Mouse (Mus musculus): Measurements from ENCODE around the gene Itpr3. TPM values are rescaled to one million over a fixed set of nuclear protein-coding genes. Genes with fewer than 3 reads are reported as not detected.

The Itpr3 gene
- polyA plus RNA-seq (2014; fragmentation: Nextera tagmentation; extraction: Ambion mirVana): 1.5 and 1.7 TPM in 2 replicates

DNA sequence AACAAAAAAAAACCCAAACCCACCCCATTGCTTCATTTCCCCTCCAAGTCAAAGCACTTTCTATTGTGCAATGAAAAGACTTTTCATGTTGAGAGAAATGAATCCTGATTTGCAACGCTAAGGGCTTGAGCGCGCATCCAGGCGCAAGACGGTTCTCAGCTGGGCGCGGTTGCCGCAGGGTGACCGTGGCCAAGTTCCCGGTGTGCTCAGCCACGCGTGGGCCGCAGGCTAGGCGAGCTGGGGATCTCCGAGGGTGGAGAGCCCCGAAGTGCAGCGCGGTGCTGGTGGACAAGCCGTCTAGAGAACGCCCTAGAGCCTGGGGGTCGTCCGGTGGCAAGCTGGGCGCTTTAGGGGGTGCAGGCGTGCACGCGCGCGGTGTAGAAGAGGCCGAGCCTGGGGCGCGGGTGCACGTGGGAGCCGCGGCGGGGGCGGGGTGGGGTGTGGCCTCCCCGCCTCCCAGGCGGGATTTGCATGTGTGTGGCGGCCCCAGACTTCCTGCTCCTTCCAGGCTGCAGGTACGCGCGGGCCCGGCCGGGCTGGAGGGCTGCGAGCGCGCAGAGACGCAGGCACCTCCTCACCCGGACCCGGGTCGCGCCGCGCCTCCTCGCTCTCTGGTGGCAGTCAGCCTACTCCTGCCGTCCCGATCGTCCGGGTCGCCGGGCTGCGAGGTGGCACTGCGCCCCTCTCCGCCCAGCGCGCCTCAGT, at the start of gene Itpr3:
TSS of gene Itpr3 (plus strand) at position 493 of the 705 bp plus-strand sequence.
- Histone ChIP-seq H3K27me3 (ENCODE audit: control insufficient read depth, insufficient read depth, low read length) (peaks cover 9% of the 10 kb centered on the region), H3K4me3 (ENCODE audit: low read depth, low read length) (peak within 1 kb of the TSS; percentile 52), H3K36me3 (replicated peaks; ENCODE audit: control insufficient read depth, insufficient read depth, low read depth, low read length) (no peaks in the 10 kb centered on the region), H3K27ac (replicated peaks; ENCODE audit: low read depth, low read length) (no peak within 1 kb of the TSS; the same call in 1 of the 2 replicates), H3K9ac (replicated peaks; ENCODE audit: low read length) (peak within 1 kb of the TSS; percentile 68), H3K9me3 (replicated peaks; ENCODE audit: control insufficient read depth, low read length) (no peaks in the 10 kb centered on the region), H3K4me1 (ENCODE audit: control insufficient read depth, insufficient read depth, low read length) (peaks cover 3% of the 10 kb centered on the region; the same call in 1 of the 2 replicates), H3K4me2 (ENCODE audit: low read depth, low read length) (peak within 1 kb of the TSS; percentile 93)
- ATAC-seq (replicated peaks; ENCODE audit: insufficient number of reproducible peaks, low FRiP score, low TSS enrichment, low read depth) (peak; percentile 26; the same call in 1 of the 2 replicates), DNase-seq (ENCODE audit: low spot score) (peak; percentile 76)
- WGBS: under 1% methylated on average over 60 of the region's 66 CpGs

DNA sequence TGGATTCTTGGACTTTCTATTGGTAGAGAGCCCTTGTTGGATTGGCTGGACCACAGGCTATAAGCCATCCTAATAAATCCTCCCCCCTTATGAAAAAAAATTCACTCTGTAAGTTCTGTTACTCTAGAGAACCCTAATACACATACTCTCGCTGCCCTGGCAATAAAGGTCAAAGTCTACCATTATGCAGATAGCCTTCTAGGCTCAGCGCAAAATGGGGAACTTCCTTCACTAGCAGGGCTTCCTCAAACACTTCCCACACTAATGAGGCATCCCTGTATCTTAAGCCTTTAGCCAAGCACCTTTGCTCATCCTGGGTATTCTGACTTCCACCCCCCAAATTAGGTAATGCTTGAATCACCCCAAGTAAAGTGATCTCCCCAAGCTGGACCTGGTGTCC, 48.8 kb upstream of the Itpr3 start:
- Histone ChIP-seq H3K36me3 (replicated peaks; ENCODE audit: control insufficient read depth, insufficient read depth, low read depth, low read length) (no peaks in the 10 kb centered on the region), H3K4me1 (ENCODE audit: control insufficient read depth, insufficient read depth, low read length) (no peaks in the 10 kb centered on the region), H3K27me3 (ENCODE audit: control insufficient read depth, insufficient read depth, low read length) (no peaks in the 10 kb centered on the region), H3K9me3 (replicated peaks; ENCODE audit: control insufficient read depth, low read length) (no peaks in the 10 kb centered on the region), H3K9ac (replicated peaks; ENCODE audit: low read length) (no peak overlapping the region), H3K27ac (replicated peaks; ENCODE audit: low read depth, low read length) (no peak overlapping the region), H3K4me2 (ENCODE audit: low read depth, low read length) (no peak overlapping the region), H3K4me3 (ENCODE audit: low read depth, low read length) (no peak overlapping the region)
- WGBS: 82% methylated on average over 2 of the region's 2 CpGs
- no peak for DNase-seq (ENCODE audit: low spot score)
- no peak for ATAC-seq (replicated peaks; ENCODE audit: insufficient number of reproducible peaks, low FRiP score, low TSS enrichment, low read depth)

DNA sequence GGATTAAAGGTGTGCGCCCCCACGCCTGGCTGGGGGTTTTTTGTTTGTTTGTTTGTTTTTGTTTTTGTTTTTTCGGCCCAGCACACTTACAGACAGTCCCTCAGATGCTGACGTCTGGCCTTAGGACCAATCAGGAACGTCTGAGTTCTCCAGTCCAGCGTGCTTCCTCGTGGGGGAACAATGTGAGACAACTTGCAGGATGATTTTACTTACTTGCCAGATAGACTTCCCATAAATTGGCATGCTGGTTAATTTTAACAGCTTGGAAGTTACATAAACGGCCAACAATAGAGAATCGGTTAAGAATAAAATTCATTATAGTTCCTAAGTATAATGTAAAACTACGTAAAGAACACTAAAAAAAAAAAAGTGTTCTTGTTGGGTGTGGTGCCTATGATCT, 45.9 kb upstream of the Itpr3 start:
- Histone ChIP-seq H3K27ac (replicated peaks; ENCODE audit: low read depth, low read length) (no peak overlapping the region), H3K4me3 (ENCODE audit: low read depth, low read length) (no peak overlapping the region), H3K36me3 (replicated peaks; ENCODE audit: control insufficient read depth, insufficient read depth, low read depth, low read length) (no peaks in the 10 kb centered on the region), H3K27me3 (ENCODE audit: control insufficient read depth, insufficient read depth, low read length) (no peaks in the 10 kb centered on the region), H3K4me2 (ENCODE audit: low read depth, low read length) (no peak overlapping the region), H3K9ac (replicated peaks; ENCODE audit: low read length) (no peak overlapping the region), H3K4me1 (ENCODE audit: control insufficient read depth, insufficient read depth, low read length) (no peaks in the 10 kb centered on the region), H3K9me3 (replicated peaks; ENCODE audit: control insufficient read depth, low read length) (no peaks in the 10 kb centered on the region)
- DNase-seq (ENCODE audit: low spot score): no peak
- no peak for ATAC-seq (replicated peaks; ENCODE audit: insufficient number of reproducible peaks, low FRiP score, low TSS enrichment, low read depth)
- WGBS: 91% methylated on average over 10 of the region's 10 CpGs

DNA sequence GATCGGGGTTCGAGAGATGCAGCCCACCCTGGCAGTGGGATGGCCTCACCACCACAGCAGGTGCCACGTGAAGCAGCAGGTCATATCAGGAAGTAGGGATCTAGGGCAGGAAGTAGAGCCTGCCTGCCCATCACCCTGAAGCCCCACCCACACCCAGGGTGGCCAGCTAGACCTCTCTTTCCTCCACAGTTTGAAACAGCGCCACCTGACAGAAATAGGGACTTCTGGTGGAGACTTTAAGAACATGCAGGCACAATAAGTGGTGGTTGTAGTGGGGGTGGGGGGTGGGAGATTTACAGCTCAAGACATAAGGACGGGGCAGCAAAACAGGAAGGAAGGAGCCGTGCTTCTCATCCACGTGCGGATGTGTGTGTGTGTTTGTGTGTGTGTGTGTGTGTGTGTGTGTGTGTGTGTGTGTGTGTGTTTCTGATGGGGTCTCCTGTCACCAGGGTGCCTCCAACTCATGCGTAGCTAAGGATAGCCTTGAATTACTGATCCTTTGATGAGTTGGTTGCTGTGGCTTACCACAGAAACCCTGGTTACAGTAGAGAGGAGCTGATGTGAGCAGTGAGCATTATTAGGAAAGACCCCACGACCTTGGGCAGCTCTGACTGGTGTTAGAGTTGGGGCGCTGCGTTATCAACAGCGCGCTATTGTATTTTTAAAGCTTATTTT, 45.0 kb upstream of the Itpr3 start:
- Histone ChIP-seq H3K9ac (replicated peaks; ENCODE audit: low read length) (no peak overlapping the region), H3K4me3 (ENCODE audit: low read depth, low read length) (no peak overlapping the region), H3K9me3 (replicated peaks; ENCODE audit: control insufficient read depth, low read length) (no peaks in the 10 kb centered on the region), H3K4me1 (ENCODE audit: control insufficient read depth, insufficient read depth, low read length) (no peaks in the 10 kb centered on the region), H3K27me3 (ENCODE audit: control insufficient read depth, insufficient read depth, low read length) (no peaks in the 10 kb centered on the region), H3K4me2 (ENCODE audit: low read depth, low read length) (no peak overlapping the region), H3K36me3 (replicated peaks; ENCODE audit: control insufficient read depth, insufficient read depth, low read depth, low read length) (no peaks in the 10 kb centered on the region), H3K27ac (replicated peaks; ENCODE audit: low read depth, low read length) (no peak overlapping the region)
- WGBS: 64% methylated on average over 14 of the region's 14 CpGs
- ATAC-seq (replicated peaks; ENCODE audit: insufficient number of reproducible peaks, low FRiP score, low TSS enrichment, low read depth) (no peak), DNase-seq (ENCODE audit: low spot score) (no peak)

DNA sequence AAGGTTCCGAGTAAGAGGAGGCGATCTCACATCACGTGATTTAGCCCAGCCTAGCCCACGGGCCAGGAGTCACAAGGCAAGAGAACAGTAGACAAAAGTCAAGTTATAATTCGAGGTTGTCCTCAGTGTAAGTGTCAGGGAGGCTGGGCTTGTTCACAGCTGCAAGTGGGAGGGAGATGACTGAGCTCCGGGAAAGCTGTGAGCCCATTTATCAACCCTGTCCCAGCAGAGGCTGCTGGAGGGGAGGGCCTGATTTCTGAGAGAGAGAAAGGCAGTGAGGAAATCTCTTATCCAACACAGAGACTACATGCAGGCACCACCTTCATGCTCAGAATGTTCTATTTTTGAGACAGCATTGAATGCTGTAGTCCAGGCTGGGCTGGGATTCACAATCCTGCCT, 44.2 kb upstream of the Itpr3 start:
- Histone ChIP-seq H3K4me2 (ENCODE audit: low read depth, low read length) (no peak overlapping the region), H3K9ac (replicated peaks; ENCODE audit: low read length) (no peak overlapping the region), H3K27ac (replicated peaks; ENCODE audit: low read depth, low read length) (no peak overlapping the region), H3K9me3 (replicated peaks; ENCODE audit: control insufficient read depth, low read length) (no peaks in the 10 kb centered on the region), H3K36me3 (replicated peaks; ENCODE audit: control insufficient read depth, insufficient read depth, low read depth, low read length) (no peaks in the 10 kb centered on the region), H3K27me3 (ENCODE audit: control insufficient read depth, insufficient read depth, low read length) (no peaks in the 10 kb centered on the region), H3K4me1 (ENCODE audit: control insufficient read depth, insufficient read depth, low read length) (no peaks in the 10 kb centered on the region), H3K4me3 (ENCODE audit: low read depth, low read length) (no peak overlapping the region)
- 45% methylated on average over 6 of the region's 6 CpGs for WGBS
- no peak for DNase-seq (ENCODE audit: low spot score)
- ATAC-seq (replicated peaks; ENCODE audit: insufficient number of reproducible peaks, low FRiP score, low TSS enrichment, low read depth): no peak

DNA sequence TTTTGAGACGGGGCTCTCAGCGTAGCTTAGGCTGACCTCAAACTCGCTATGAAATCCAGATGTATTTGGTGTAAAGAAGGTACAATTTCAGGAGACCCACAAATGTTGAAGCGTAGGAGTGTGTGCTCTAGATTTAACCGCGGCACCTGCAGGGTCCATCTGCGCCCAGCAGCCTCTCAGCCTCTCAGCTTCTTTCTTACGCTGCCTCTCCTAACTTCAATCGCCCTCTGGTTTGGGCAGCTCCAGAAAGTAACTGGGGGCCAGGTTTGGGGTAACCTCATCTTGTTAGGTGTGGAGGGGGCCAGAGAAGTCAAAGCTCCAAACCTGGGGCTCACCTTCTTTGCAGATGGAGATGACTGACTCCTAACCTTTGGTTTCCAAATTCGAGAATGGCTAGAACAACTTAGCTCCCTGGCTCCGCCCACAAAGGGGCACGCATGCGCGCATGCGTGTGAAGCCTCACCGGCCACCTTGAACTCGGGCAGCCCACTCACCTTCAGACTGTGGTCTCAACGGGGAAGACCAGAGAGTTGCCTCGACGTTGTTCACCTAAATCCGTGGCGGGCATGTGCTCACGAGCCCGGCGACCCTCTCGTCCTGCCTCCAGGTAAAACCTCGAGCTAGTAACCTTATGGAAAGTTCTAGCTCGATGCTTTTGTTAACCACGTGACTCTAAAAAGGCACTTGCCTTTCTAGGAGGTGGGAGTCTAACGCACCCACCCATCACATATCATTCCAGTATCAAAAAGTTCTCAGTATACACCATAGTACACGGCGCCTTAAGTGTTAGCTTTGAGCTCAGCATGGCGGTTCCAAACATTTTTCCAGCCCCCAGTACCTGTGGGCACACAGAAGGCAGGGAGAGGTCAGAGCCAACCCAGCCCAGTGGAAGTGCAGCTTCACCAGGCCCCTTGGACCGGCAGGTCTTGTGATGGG, 39.3 kb upstream of the Itpr3 start:
- Histone ChIP-seq H3K9ac (replicated peaks; ENCODE audit: low read length) (peak overlapping the region; percentile 66), H3K27ac (replicated peaks; ENCODE audit: low read depth, low read length) (no peak overlapping the region), H3K4me2 (ENCODE audit: low read depth, low read length) (peak overlapping the region; percentile 63), H3K9me3 (replicated peaks; ENCODE audit: control insufficient read depth, low read length) (no peaks in the 10 kb centered on the region), H3K27me3 (ENCODE audit: control insufficient read depth, insufficient read depth, low read length) (no peaks in the 10 kb centered on the region), H3K4me1 (ENCODE audit: control insufficient read depth, insufficient read depth, low read length) (peaks cover 3% of the 10 kb centered on the region; the same call in 1 of the 2 replicates), H3K4me3 (ENCODE audit: low read depth, low read length) (peak overlapping the region; percentile 43), H3K36me3 (replicated peaks; ENCODE audit: control insufficient read depth, insufficient read depth, low read depth, low read length) (peaks cover 5% of the 10 kb centered on the region; the same call in 1 of the 2 replicates)
- DNase-seq (ENCODE audit: low spot score) (peak; percentile 96), ATAC-seq (replicated peaks; ENCODE audit: insufficient number of reproducible peaks, low FRiP score, low TSS enrichment, low read depth) (peak; percentile 71)
- WGBS: 7% methylated on average over 34 of the region's 34 CpGs

DNA sequence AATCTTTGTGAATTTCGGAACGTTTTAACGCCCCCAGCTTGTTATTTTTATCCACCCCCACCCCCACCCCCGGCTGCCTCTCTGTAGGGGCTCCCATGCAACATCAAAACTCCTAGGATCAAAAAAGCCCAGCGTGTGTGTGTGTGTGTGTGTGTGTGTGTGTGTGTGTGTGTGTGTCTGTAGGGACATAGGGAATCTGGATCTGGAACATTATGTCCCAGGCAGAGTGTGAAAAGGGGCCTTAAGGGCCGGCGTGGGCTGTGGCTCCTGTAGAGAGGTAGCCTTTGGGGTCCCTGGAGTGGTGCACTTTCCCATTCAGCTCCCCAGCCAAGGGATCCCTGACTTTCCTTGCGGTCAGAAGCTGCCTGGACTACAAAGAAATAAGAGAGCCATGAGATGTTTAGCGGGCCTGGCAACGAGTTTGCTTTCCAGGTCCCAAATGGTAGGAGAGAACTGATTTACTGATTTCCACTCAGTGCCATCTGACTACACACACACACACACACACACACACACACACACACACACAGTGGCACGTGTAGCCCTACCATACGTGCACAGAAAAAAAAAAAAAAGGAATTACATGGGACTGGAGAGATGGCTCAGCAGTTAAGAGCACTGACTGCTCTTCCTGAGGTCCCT, 38.4 kb upstream of the Itpr3 start:
- no peaks in the 10 kb centered on the region for H3K9me3 ChIP-seq (replicated peaks; ENCODE audit: control insufficient read depth, low read length)
- ATAC-seq (replicated peaks; ENCODE audit: insufficient number of reproducible peaks, low FRiP score, low TSS enrichment, low read depth): no peak
- H3K4me2 ChIP-seq (ENCODE audit: low read depth, low read length): peak overlapping the region; percentile 63
- DNase-seq (ENCODE audit: low spot score): no peak
- no peak overlapping the region for H3K27ac ChIP-seq (replicated peaks; ENCODE audit: low read depth, low read length)
- no peaks in the 10 kb centered on the region for H3K27me3 ChIP-seq (ENCODE audit: control insufficient read depth, insufficient read depth, low read length)
- no peak overlapping the region for H3K4me3 ChIP-seq (ENCODE audit: low read depth, low read length)
- H3K36me3 ChIP-seq (replicated peaks; ENCODE audit: control insufficient read depth, insufficient read depth, low read depth, low read length): peaks cover 5% of the 10 kb centered on the region; the same call in 1 of the 2 replicates
- no peak overlapping the region for H3K9ac ChIP-seq (replicated peaks; ENCODE audit: low read length)
- WGBS: 43% methylated on average over 12 of the region's 12 CpGs
- H3K4me1 ChIP-seq (ENCODE audit: control insufficient read depth, insufficient read depth, low read length): peaks cover 3% of the 10 kb centered on the region; the same call in 1 of the 2 replicates

Data from embryonic facial prominence, embryonic 11.5 days (tissue).